Mouse (Mus musculus) hindbrain, postnatal 0 days (tissue): ENCODE results near the gene Limd2. TPM values are rescaled to one million over a fixed set of nuclear protein-coding genes. Genes with fewer than 3 reads are reported as not detected.
A peak's percentile ranks its signal among the peaks of the same experiment; 100 is the strongest.

Experiments
- ATAC-seq: fragments of 200-750 bp; cut with Nextera tagmentation; 2 replicates; pipeline ENCODE4 v1.8.0; 2017; ENCODE audit warnings: mild to moderate bottlenecking, moderate TSS enrichment, moderate library complexity
- DNase-seq: peaks from one replicate; pipeline ENCODE4 v3.0.0-alpha.2; 2015; ENCODE audit warnings: low spot score
- H3K27ac ChIP-seq: fragments of 300-500 bp; sonication (generic); 2 replicates; pipeline ENCODE4 v1.5.1; 2014; ENCODE audit warnings: mild to moderate bottlenecking
- H3K27me3 ChIP-seq: fragments of 300-500 bp; sonication (generic); 2 replicates; pipeline ENCODE4 v1.6.1; 2014; ENCODE audit warnings: low read length, mixed read lengths; ENCODE audit not compliant: insufficient read depth
- H3K36me3 ChIP-seq: fragments of 300-500 bp; sonication (generic); 2 replicates; pipeline ENCODE4 v1.6.1; 2014; ENCODE audit warnings: low read length, mixed read lengths; ENCODE audit not compliant: insufficient read depth
- H3K4me1 ChIP-seq: fragments of 300-500 bp; sonication (generic); 2 replicates; pipeline ENCODE4 v1.6.1; 2014; ENCODE audit warnings: antibody characterized with exemption, low read length, mixed read lengths; ENCODE audit not compliant: insufficient read depth
- H3K4me2 ChIP-seq: fragments of 300-500 bp; sonication (generic); 2 replicates; pipeline ENCODE4 v1.6.1; 2014; ENCODE audit warnings: low read depth, mild to moderate bottlenecking, low read length, moderate library complexity, mixed read lengths
- H3K4me3 ChIP-seq: fragments of 300-500 bp; sonication (generic); 2 replicates; pipeline ENCODE4 v1.5.1; 2014; ENCODE audit warnings: low read length
- H3K9ac ChIP-seq: fragments of 300-500 bp; sonication (generic); replicated peaks from 2 replicates; pipeline ENCODE4 v1.6.1; 2014; ENCODE audit warnings: mild to moderate bottlenecking, low read length, moderate library complexity, mixed read lengths
- H3K9me3 ChIP-seq: fragments of 300-500 bp; sonication (generic); 2 replicates; pipeline ENCODE4 v1.6.1; 2016; ENCODE audit warnings: low read length, mixed read lengths
- CTCF ChIP-seq: IDR thresholded peaks from 2 replicates; pipeline ENCODE4 v1.5.1; 2016; ENCODE audit warnings: antibody characterized with exemption, control low read depth, low read depth
- WGBS: fragments of 180-500 bp; shearing (Covaris S2); extraction: QIAGEN DNeasy Blood & Tissue Kit; methylation state at CpG from one replicate; pipeline ENCODE4 v1.1.7; 2014; 5-methylcytosine and 5-hydroxymethylcytosine counted together
- polyA plus RNA-seq: library from polyadenylated mRNA; unstranded; fragments of >200 nt; fragmentation: Nextera tagmentation; extraction: Ambion mirVana; gene quantifications from 2 replicates; pipeline ENCODE4 v1.2.1, GENCODE M21; 2015
- total RNA-seq: library from RNA; depleted of rRNA; stranded (reverse); fragments of >200 nt; gene quantifications from 2 replicates; pipeline ENCODE4 v1.2.3, GENCODE M21; 2014

Limd2 gene
- total and polyA plus RNA-seq, 2 experiments from 2014 or later: 80.6 to 120 TPM

GRCm38 (mm10) chr11:106155761-106156160, 4.9 kb downstream of the Limd2 start:
- Histone ChIP-seq H3K27ac (no peak overlapping the region), H3K9ac (no peak overlapping the region), H3K4me1 (peaks cover 4% of the 10 kb centered on the region; the same call in 1 of the 2 replicates), H3K9me3 (no peaks in the 10 kb centered on the region), H3K36me3 (peaks cover 39% of the 10 kb centered on the region), H3K4me3 (no peak overlapping the region), H3K27me3 (no peaks in the 10 kb centered on the region), H3K4me2 (no peak overlapping the region)
- no peak for TF ChIP-seq CTCF
- 52% methylated on average over 3 of the region's 3 CpGs for WGBS
- no peak for DNase-seq
- ATAC-seq: no peak

GRCm38 (mm10) chr11:106154770-106155169, 5.9 kb downstream of the Limd2 start:
- ATAC-seq (no peak), DNase-seq (no peak)
- H3K4me1 ChIP-seq: no peaks in the 10 kb centered on the region
- no peak overlapping the region for H3K4me3 ChIP-seq
- no peak overlapping the region for H3K4me2 ChIP-seq
- H3K36me3 ChIP-seq: peaks cover 48% of the 10 kb centered on the region
- no peaks in the 10 kb centered on the region for H3K27me3 ChIP-seq
- H3K9ac ChIP-seq: no peak overlapping the region
- no peaks in the 10 kb centered on the region for H3K9me3 ChIP-seq
- no peak for TF ChIP-seq CTCF
- WGBS: 68% methylated on average over 2 of the region's 2 CpGs
- no peak overlapping the region for H3K27ac ChIP-seq

- Histone ChIP-seq H3K27me3 (no peaks in the 10 kb centered on the region), H3K4me1 (no peaks in the 10 kb centered on the region), H3K27ac (peak overlapping the region; percentile 32), H3K9ac (no peak overlapping the region), H3K4me2 (no peak overlapping the region), H3K36me3 (peaks cover 54% of the 10 kb centered on the region), H3K4me3 (no peak overlapping the region), H3K9me3 (no peaks in the 10 kb centered on the region)
- WGBS: 51% methylated on average over 5 of the region's 5 CpGs
- DNase-seq: peak; percentile 34
- ATAC-seq: peak; percentile 27
- TF ChIP-seq CTCF: 0 out of 2 replicates have a peak, but pooled peaks have one; percentile 3
Measured at GRCm38 (mm10) chr11:106154091-106154490, 6.6 kb downstream of the Limd2 start.

GRCm38 (mm10) chr11:106152132-106152531, 8.5 kb downstream of the Limd2 start:
- peak; percentile 12; the same call in 1 of the 2 replicates for TF ChIP-seq CTCF
- no peak for ATAC-seq
- no peak overlapping the region for H3K4me3 ChIP-seq
- peaks cover 56% of the 10 kb centered on the region for H3K36me3 ChIP-seq
- no peaks in the 10 kb centered on the region for H3K27me3 ChIP-seq
- no peak for DNase-seq
- H3K9me3 ChIP-seq: no peaks in the 10 kb centered on the region
- WGBS: 72% methylated on average over 8 of the region's 8 CpGs
- H3K4me2 ChIP-seq: no peak overlapping the region
- H3K9ac ChIP-seq: no peak overlapping the region
- H3K4me1 ChIP-seq: no peaks in the 10 kb centered on the region
- H3K27ac ChIP-seq: no peak overlapping the region

GRCm38 (mm10) chr11:106151219-106151618, 9.4 kb downstream of the Limd2 start:
- H3K4me1 ChIP-seq: no peaks in the 10 kb centered on the region
- WGBS: 99% methylated on average over 3 of the region's 3 CpGs

GRCm38 (mm10) chr11:106134580-106135528, 25.8 kb downstream of the Limd2 start:
- ATAC-seq (no peak), DNase-seq (peak; percentile 56)
- 33% methylated on average over 8 of the region's 8 CpGs for WGBS
- Histone ChIP-seq H3K27me3 (no peaks in the 10 kb centered on the region), H3K4me2 (peak overlapping the region; percentile 16; the same call in 1 of the 2 replicates), H3K4me1 (no peaks in the 10 kb centered on the region), H3K4me3 (no peak overlapping the region), H3K9me3 (no peaks in the 10 kb centered on the region), H3K9ac (peak overlapping the region; percentile 25; the same call in 1 of the 2 replicates), H3K36me3 (0 out of 2 replicates have a peak, but pooled peaks cover 3% of the 10 kb centered on the region), H3K27ac (peak overlapping the region; percentile 73)
- TF ChIP-seq CTCF: no peak

More at GRCm38 (mm10) chr11:106151219-106151618, 9.4 kb downstream of the Limd2 start:
- Histone ChIP-seq H3K27ac (no peak overlapping the region), H3K9me3 (no peaks in the 10 kb centered on the region), H3K9ac (no peak overlapping the region), H3K4me3 (no peak overlapping the region), H3K4me2 (no peak overlapping the region), H3K36me3 (peaks cover 54% of the 10 kb centered on the region), H3K27me3 (no peaks in the 10 kb centered on the region)
- TF ChIP-seq CTCF: no peak
- DNase-seq: no peak
- ATAC-seq: no peak

- TF ChIP-seq CTCF: no peak
- H3K27me3 ChIP-seq: no peaks in the 10 kb centered on the region
- no peaks in the 10 kb centered on the region for H3K4me1 ChIP-seq
- H3K4me2 ChIP-seq: no peak overlapping the region
- no peak overlapping the region for H3K4me3 ChIP-seq
- H3K9ac ChIP-seq: no peak overlapping the region
- 94% methylated on average over 5 of the region's 5 CpGs for WGBS
- ATAC-seq (no peak), DNase-seq (no peak)
- no peaks in the 10 kb centered on the region for H3K9me3 ChIP-seq
- peaks cover 17% of the 10 kb centered on the region; the same call in 1 of the 2 replicates for H3K36me3 ChIP-seq
- no peak overlapping the region for H3K27ac ChIP-seq
Measured at GRCm38 (mm10) chr11:106132516-106132915, 28.1 kb downstream of the Limd2 start.
